Mouse (Mus musculus) ES-E14 (cell line): ENCODE measurements around the gene Hoxb5. TPM values are rescaled to one million over a fixed set of nuclear protein-coding genes. Genes with fewer than 3 reads are reported as not detected.

Source experiments
- DNase-seq: peaks from one replicate; pipeline ENCODE4 v3.0.0-alpha.2; 2013; ENCODE audit warnings: low read depth, low spot score
- H3K27ac ChIP-seq: 2 replicates; pipeline ENCODE4 v1.5.1; 2012; ENCODE audit warnings: low read depth, mild to moderate bottlenecking, low read length, moderate library complexity, mixed read lengths; ENCODE audit not compliant: poor library complexity, insufficient read depth, severe bottlenecking
- H3K36me3 ChIP-seq: 2 replicates; pipeline ENCODE4 v1.6.1; 2012; ENCODE audit warnings: mild to moderate bottlenecking, low read length, moderate library complexity, mixed read lengths; ENCODE audit not compliant: control insufficient read depth, poor library complexity, insufficient read depth, severe bottlenecking
- H3K4me1 ChIP-seq, 2 experiments: fragments of 150-350 bp in 1 of 2; sonication (generic) in 1 of 2; 2 replicates each; pipeline ENCODE4 v1.6.1; 2012; ENCODE audit warnings: low read length in 2 of 2, mild to moderate bottlenecking in 1 of 2, mixed read lengths in 1 of 2; ENCODE audit not compliant: control insufficient read depth in 2 of 2, insufficient read depth in 2 of 2, poor library complexity in 1 of 2
- H3K4me3 ChIP-seq, 2 experiments: fragments of 150-350 bp in 1 of 2; sonication (generic) in 1 of 2; 2 replicates each; pipeline ENCODE4 v1.5.1; 2012; ENCODE audit warnings: low read length in 2 of 2, low read depth in 1 of 2, mild to moderate bottlenecking in 1 of 2, mixed read lengths in 1 of 2; ENCODE audit not compliant: insufficient read depth in 1 of 2, poor library complexity in 1 of 2, severe bottlenecking in 1 of 2
- H3K9ac ChIP-seq: 2 replicates; pipeline ENCODE4 v1.6.1; 2012; ENCODE audit warnings: low read depth, mild to moderate bottlenecking, low read length, mixed read lengths; ENCODE audit not compliant: poor library complexity, insufficient read depth, severe bottlenecking
- H3K9me3 ChIP-seq: fragments of 150-350 bp; sonication (generic); 2 replicates; pipeline ENCODE4 v1.6.1; 2012; ENCODE audit warnings: low read depth, mild to moderate bottlenecking, low read length; ENCODE audit not compliant: control insufficient read depth, insufficient read depth
- CHD2 ChIP-seq: IDR thresholded peaks from 2 replicates; pipeline ENCODE4 v1.6.1; 2014; ENCODE audit warnings: mild to moderate bottlenecking, low read depth, low read length, inconsistent platforms
- HCFC1 ChIP-seq: IDR thresholded peaks from 2 replicates; pipeline ENCODE4 v1.6.1; 2012; ENCODE audit warnings: low read length, inconsistent platforms, borderline replicate concordance; ENCODE audit not compliant: insufficient read depth
- MAFK ChIP-seq: IDR thresholded peaks from 2 replicates; pipeline ENCODE4 v1.6.1; 2014; ENCODE audit warnings: mild to moderate bottlenecking, low read depth, low read length, inconsistent platforms; ENCODE audit not compliant: insufficient read depth
- ZC3H11A ChIP-seq: IDR thresholded peaks from 2 replicates; pipeline ENCODE4 v1.6.1; 2012; ENCODE audit warnings: low read depth, mild to moderate bottlenecking, inconsistent platforms, low read length, borderline replicate concordance
- ZNF384 ChIP-seq: IDR thresholded peaks from 2 replicates; pipeline ENCODE4 v1.6.1; 2012; ENCODE audit warnings: low read depth, low read length, inconsistent platforms
- in situ Hi-C, 2 experiments: fragments of 600-800 bp; cut with MboI; formaldehyde crosslinking; loops; one replicate each; pipeline ENCODE4 v1.15.1; 2025; ENCODE audit warnings: low sequenced_read_pairs in 2 of 2, inconsistent platforms in 1 of 2; ENCODE audit not compliant: unreplicated experiment in 2 of 2
- total RNA-seq: library from RNA; depleted of rRNA; stranded (reverse); fragments of 300-350 nt; gene quantifications from 2 replicates; pipeline ENCODE4 v1.2.3, GENCODE M21; 2012

Hoxb5 gene
- total RNA-seq, 1 experiment: 0.09 TPM

- Histone ChIP-seq H3K9me3 (no peaks in the 10 kb centered on the region), H3K4me3 (no peak overlapping the region), H3K4me1 (peaks cover 0 to 4% of the 10 kb centered on the region in 2 experiments; a peak in 2 of 4 replicates), H3K36me3 (no peaks in the 10 kb centered on the region), H3K9ac (no peak overlapping the region), H3K27ac (no peak overlapping the region)
- TF ChIP-seq ZC3H11A (no peak), ZNF384 (no peak), HCFC1 (no peak), CHD2 (no peak), MAFK (no peak)
- in situ Hi-C loops: loop anchor here in 1 of 2 experiments (25.0 kb wide), 1 partner anchor 586 kb away; no protein-coding TSS in a partner anchor
- DNase-seq: no peak
Observed at GRCm38 (mm10) chr11:96275896-96276295, 27.2 kb upstream of the Hoxb5 start.

- Histone ChIP-seq H3K4me1 (no peaks in the 10 kb centered on the region), H3K36me3 (no peaks in the 10 kb centered on the region), H3K4me3 (no peak overlapping the region), H3K27ac (no peak overlapping the region), H3K9ac (no peak overlapping the region), H3K9me3 (no peaks in the 10 kb centered on the region)
- TF ChIP-seq CHD2 (no peak), ZC3H11A (no peak), ZNF384 (no peak), HCFC1 (no peak), MAFK (no peak)
- in situ Hi-C loops: loop anchor here in 1 of 2 experiments (25.0 kb wide), 1 partner anchor 585 kb away; no protein-coding TSS in a partner anchor
- no peak for DNase-seq
Observed at GRCm38 (mm10) chr11:96277151-96278044, 25.7 kb upstream of the Hoxb5 start.

- no peak for DNase-seq
- no peaks in the 10 kb centered on the region for H3K36me3 ChIP-seq
- TF ChIP-seq HCFC1: no peak
- TF ChIP-seq ZC3H11A: no peak
- TF ChIP-seq CHD2: no peak
- no peak for TF ChIP-seq ZNF384
- TF ChIP-seq MAFK: no peak
- in situ Hi-C loops: loop anchor here in 1 of 2 experiments (25.0 kb wide), 1 partner anchor 584 kb away; no protein-coding TSS in a partner anchor
- no peaks in the 10 kb centered on the region for H3K9me3 ChIP-seq
- no peak overlapping the region for H3K27ac ChIP-seq
- H3K4me1 ChIP-seq: no peaks in the 10 kb centered on the region; a peak in 1 of 4 replicates
- H3K9ac ChIP-seq: no peak overlapping the region
- no peak overlapping the region for H3K4me3 ChIP-seq
Observed at GRCm38 (mm10) chr11:96278324-96278723, 24.8 kb upstream of the Hoxb5 start.

GRCm38 (mm10) chr11:96278773-96279172 lies 24.4 kb upstream of the Hoxb5 start:
- in situ Hi-C loops: loop anchor here in 1 of 2 experiments (25.0 kb wide), 1 partner anchor 584 kb away; no protein-coding TSS in a partner anchor
- Histone ChIP-seq H3K4me3 (no peak overlapping the region), H3K36me3 (no peaks in the 10 kb centered on the region), H3K4me1 (no peaks in the 10 kb centered on the region; a peak in 1 of 4 replicates), H3K27ac (no peak overlapping the region), H3K9me3 (no peaks in the 10 kb centered on the region), H3K9ac (no peak overlapping the region)
- DNase-seq: peak; percentile 85
- TF ChIP-seq HCFC1: no peak
- no peak for TF ChIP-seq CHD2
- no peak for TF ChIP-seq ZC3H11A
- no peak for TF ChIP-seq ZNF384
- no peak for TF ChIP-seq MAFK
